ENCODE assay signal across 10 mouse cellular contexts in genomic region chr7:88027411-88028132, GRCm38 (mm10).
DNase-seq lines count a peak whose midpoint lies in the region; ATAC-seq lines count a peak whose summit lies in the region.
"Had no signal": no experiment of that assay in that cellular context is flagged by ENCODE, and none has a peak within 500 bp of the region (broad histone marks: within the 10 kb centered on the region; RNA-seq: fewer than 3 reads in every experiment).

No protein-coding gene starts in this region.

- no peaks in the 10 kb centered on the region for H3K36me3 ChIP-seq in limb, embryonic 13.5 days
- H3K36me3 ChIP-seq in limb, embryonic 10.5 days, result no peaks in the 10 kb centered on the region
- no peaks in the 10 kb centered on the region for H3K36me3 ChIP-seq in forebrain, embryonic 16.5 days (ENCODE audit: control insufficient read depth, insufficient read depth)
- H3K36me3 ChIP-seq: midbrain, embryonic 12.5 days had no signal

- H3K9me3 ChIP-seq in limb, embryonic 13.5 days, result no peaks in the 10 kb centered on the region
- no peaks in the 10 kb centered on the region for H3K9me3 ChIP-seq in limb, embryonic 10.5 days (replicated peaks)
- no peaks in the 10 kb centered on the region for H3K9me3 ChIP-seq in forebrain, embryonic 16.5 days (ENCODE audit: control insufficient read depth, low read length)
- H3K9me3 ChIP-seq: midbrain, embryonic 12.5 days had no signal

- peak; percentile 71; the same call in 1 of the 2 replicates for ATAC-seq in limb, embryonic 13.5 days (ENCODE audit: low FRiP score, low read depth)
- ATAC-seq in forebrain, embryonic 16.5 days, result peak; percentile 98
- ATAC-seq: Patski had no signal

- no peak overlapping the region for H3K9ac ChIP-seq in limb, embryonic 13.5 days
- H3K9ac ChIP-seq in forebrain, embryonic 16.5 days (replicated peaks; ENCODE audit: low read depth, low read length), result no peak overlapping the region
- H3K9ac ChIP-seq: midbrain, embryonic 12.5 days had no signal

- H3K27me3 ChIP-seq in limb, embryonic 13.5 days, result no peaks in the 10 kb centered on the region
- no peaks in the 10 kb centered on the region for H3K27me3 ChIP-seq in limb, embryonic 10.5 days (ENCODE audit: low read depth, poor library complexity, severe bottlenecking)
- H3K27me3 ChIP-seq in forebrain, embryonic 16.5 days (replicated peaks; ENCODE audit: control insufficient read depth, insufficient read depth, low read length), result no peaks in the 10 kb centered on the region
- H3K27me3 ChIP-seq: midbrain, embryonic 12.5 days had no signal

- no peak overlapping the region for H3K4me3 ChIP-seq in limb, embryonic 13.5 days
- H3K4me3 ChIP-seq in limb, embryonic 10.5 days, result no peak overlapping the region
- H3K4me3 ChIP-seq in forebrain, embryonic 16.5 days (replicated peaks; ENCODE audit: low read length), result no peak overlapping the region
- H3K4me3 ChIP-seq: midbrain, embryonic 12.5 days had no signal

- no peak for DNase-seq in limb, embryonic 10.5 days (ENCODE audit: low spot score)
- peak; percentile 23 to 67 for DNase-seq in layer of hippocampus, postnatal 14 days (ENCODE audit: low spot score in 2 of 2)
- peak; percentile 40 to 60 for DNase-seq in right cerebral cortex, postnatal 10 days (ENCODE audit: low spot score in 2 of 2)
- DNase-seq in spleen, postnatal 10 days (ENCODE audit: low spot score in 2 of 2), result no peak
- DNase-seq in urinary bladder, adult 18-20 months (ENCODE audit: low spot score in 2 of 2), result no peak
- DNase-seq: spleen, adult 18-20 months had no signal

- WGBS in limb, embryonic 13.5 days, result 36% methylated on average over 3 of the region's 3 CpGs
- WGBS in limb, embryonic 10.5 days, result 77% methylated on average over 3 of the region's 3 CpGs
- WGBS in forebrain, embryonic 16.5 days, result 50% methylated on average over 3 of the region's 3 CpGs

- no peak overlapping the region for H3K4me2 ChIP-seq in limb, embryonic 13.5 days (replicated peaks)
- H3K4me2 ChIP-seq in forebrain, embryonic 16.5 days (ENCODE audit: low read length), result no peak overlapping the region
- H3K4me2 ChIP-seq: midbrain, embryonic 12.5 days had no signal

- no peaks in the 10 kb centered on the region for H3K4me1 ChIP-seq in limb, embryonic 13.5 days
- no peaks in the 10 kb centered on the region for H3K4me1 ChIP-seq in limb, embryonic 10.5 days
- 0 out of 2 replicates have a peak, but pooled peaks cover 3% of the 10 kb centered on the region for H3K4me1 ChIP-seq in forebrain, embryonic 16.5 days (replicated peaks; ENCODE audit: control insufficient read depth, insufficient read depth, low read length)
- H3K4me1 ChIP-seq: midbrain, embryonic 12.5 days had no signal

- no peak overlapping the region for H3K27ac ChIP-seq in limb, embryonic 13.5 days
- no peak overlapping the region for H3K27ac ChIP-seq in limb, embryonic 10.5 days
- H3K27ac ChIP-seq in forebrain, embryonic 16.5 days (ENCODE audit: low read length), result no peak overlapping the region
- H3K27ac ChIP-seq: midbrain, embryonic 12.5 days had no signal

Comparison
In these comparisons a context has a peak if more than half of its experiments do, and no peak if none do; other contexts are left out.
1. DNase-seq: peak in layer of hippocampus, postnatal 14 days (2 of 2) and right cerebral cortex, postnatal 10 days (2 of 2); none in limb, embryonic 10.5 days (single experiment), spleen, postnatal 10 days (0 of 2) and urinary bladder, adult 18-20 months (0 of 2).